Mouse (Mus musculus): ENCODE data around the gene Slc4a10.

DNA sequence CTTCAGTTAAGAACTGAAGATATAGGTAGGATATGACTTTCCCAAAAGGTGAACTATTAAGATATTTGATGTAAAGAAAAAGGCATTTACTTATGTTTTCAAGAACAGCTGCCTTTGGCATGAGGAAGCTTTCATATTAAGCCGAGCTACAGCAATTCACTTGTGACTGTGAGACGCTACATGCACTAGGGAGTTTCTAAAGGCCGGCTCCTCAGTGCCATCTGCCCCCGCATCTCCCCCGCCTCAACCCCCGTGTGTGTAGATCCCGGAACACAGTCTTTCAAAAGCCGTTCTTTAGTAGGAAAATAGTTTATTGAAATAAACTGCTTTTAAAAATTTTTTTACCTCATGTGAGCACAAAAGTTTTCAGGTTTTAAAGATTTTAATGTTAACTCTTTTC lies 42.5 kb downstream of the Slc4a10 start:
- TF ChIP-seq POLR2A (IDR thresholded peaks at IDR 0.05; ENCODE audit: low read depth, low read length), result no peak
- TF ChIP-seq CTCF (IDR thresholded peaks at IDR 0.05; ENCODE audit: extremely low read depth, insufficient read length, insufficient replicate concordance, low read depth, low read length), result no peak

Measured in small intestine, adult 2 months (tissue).